In genomic region chr5:139449161-139449791, GRCm38 (mm10) we compare ENCODE assay signal across 8 mouse cellular contexts. TPM values are rescaled to one million over a fixed set of nuclear protein-coding genes. Genes with fewer than 3 reads are reported as not detected.
A peak's percentile ranks its signal among the peaks of the same experiment; 100 is the strongest.
DNase-seq lines count a peak whose midpoint lies in the region; ATAC-seq and TF ChIP-seq lines count a peak whose summit lies in the region.

No protein-coding gene starts in this region.

- H3K27me3 ChIP-seq in forebrain, embryonic 13.5 days, result no peaks in the 10 kb centered on the region
- no peaks in the 10 kb centered on the region for H3K27me3 ChIP-seq in forebrain, postnatal 0 days (ENCODE audit: insufficient read depth, low read length)
- H3K27me3 ChIP-seq in cerebellum, adult 2 months (ENCODE audit: control insufficient read depth, insufficient read depth, low read length), result no peaks in the 10 kb centered on the region
- no peaks in the 10 kb centered on the region for H3K27me3 ChIP-seq in hindbrain, embryonic 15.5 days
- no peaks in the 10 kb centered on the region for H3K27me3 ChIP-seq in stomach, postnatal 0 days (ENCODE audit: control insufficient read depth, insufficient read depth, low read length)

- peak overlapping the region; percentile 33; the same call in 1 of the 2 replicates for H3K27ac ChIP-seq in forebrain, embryonic 13.5 days
- H3K27ac ChIP-seq in forebrain, postnatal 0 days (ENCODE audit: low read depth, low read length), result no peak overlapping the region
- no peak overlapping the region for H3K27ac ChIP-seq in cerebellum, adult 2 months (ENCODE audit: insufficient read depth, low read length)
- H3K27ac ChIP-seq in hindbrain, embryonic 15.5 days (replicated peaks), result peak overlapping the region; percentile 23; the same call in 1 of the 2 replicates
- no peak overlapping the region for H3K27ac ChIP-seq in stomach, postnatal 0 days (replicated peaks)

- intact Hi-C loops in left cerebral cortex, postnatal 25 days (cut with DNase I), result no loop called here

- no peak overlapping the region for H3K4me2 ChIP-seq in forebrain, embryonic 13.5 days
- H3K4me2 ChIP-seq in forebrain, postnatal 0 days (ENCODE audit: low read depth), result no peak overlapping the region
- H3K4me2 ChIP-seq in hindbrain, embryonic 15.5 days, result no peak overlapping the region
- H3K4me2 ChIP-seq in stomach, postnatal 0 days (replicated peaks; ENCODE audit: low read depth), result no peak overlapping the region

- WGBS in forebrain, embryonic 13.5 days, result 68% methylated on average over 5 of the region's 5 CpGs
- WGBS in forebrain, postnatal 0 days, result 48% methylated on average over 5 of the region's 5 CpGs
- 13% methylated on average over 5 of the region's 5 CpGs for WGBS in cerebellum, adult 2 months
- 24% methylated on average over 5 of the region's 5 CpGs for WGBS in hindbrain, embryonic 15.5 days
- WGBS in stomach, postnatal 0 days, result 41% methylated on average over 5 of the region's 5 CpGs

- no peak for TF ChIP-seq CTCF in forebrain, postnatal 0 days (IDR thresholded peaks at IDR 0.05; ENCODE audit: low read depth)
- TF ChIP-seq CTCF in cerebellum, adult 2 months (IDR thresholded peaks at IDR 0.05; ENCODE audit: borderline replicate concordance, insufficient read depth, low read depth, low read length), result no peak
- TF ChIP-seq CTCF in stomach, postnatal 0 days (IDR thresholded peaks at IDR 0.05; ENCODE audit: low read depth), result no peak

- H3K4me3 ChIP-seq in forebrain, embryonic 13.5 days, result no peak overlapping the region
- no peak overlapping the region for H3K4me3 ChIP-seq in forebrain, postnatal 0 days (ENCODE audit: low read depth, low read length)
- no peak overlapping the region for H3K4me3 ChIP-seq in cerebellum, adult 2 months (replicated peaks; ENCODE audit: insufficient read depth, low read depth, low read length)
- no peak overlapping the region for H3K4me3 ChIP-seq in hindbrain, embryonic 15.5 days
- H3K4me3 ChIP-seq in stomach, postnatal 0 days (ENCODE audit: low read depth, low read length), result no peak overlapping the region

- H3K36me3 ChIP-seq in forebrain, embryonic 13.5 days (ENCODE audit: poor library complexity, severe bottlenecking), result peaks cover 12% of the 10 kb centered on the region; the same call in 1 of the 2 replicates
- H3K36me3 ChIP-seq in forebrain, postnatal 0 days (ENCODE audit: insufficient read depth), result peaks cover 2% of the 10 kb centered on the region
- H3K36me3 ChIP-seq in hindbrain, embryonic 15.5 days, result no peaks in the 10 kb centered on the region
- H3K36me3 ChIP-seq in stomach, postnatal 0 days (ENCODE audit: control insufficient read depth, insufficient read depth, low read length), result no peaks in the 10 kb centered on the region

- DNase-seq in forebrain, postnatal 0 days, result no peak
- peak; percentile 52 to 57 for DNase-seq in cerebellum, adult 2 months
- peak; percentile 61 for DNase-seq in lung, postnatal 14 days
- DNase-seq in stomach, postnatal 0 days (ENCODE audit: low spot score), result no peak
- DNase-seq in left cerebral cortex, postnatal 25 days (ENCODE audit: low spot score in 2 of 2), result no peak
- DNase-seq in testis, postnatal 14 days (ENCODE audit: low spot score), result no peak

- ATAC-seq in forebrain, embryonic 13.5 days, result no peak
- no peak for ATAC-seq in forebrain, postnatal 0 days
- peak; percentile 60; the same call in 1 of the 2 replicates for ATAC-seq in hindbrain, embryonic 15.5 days (ENCODE audit: low FRiP score, low read depth)
- no peak for ATAC-seq in stomach, postnatal 0 days (ENCODE audit: low FRiP score, low TSS enrichment)

- no peak for TF ChIP-seq EP300 in stomach, postnatal 0 days (optimal IDR thresholded peaks at IDR 0.05)

- H3K9ac ChIP-seq in forebrain, embryonic 13.5 days, result peak overlapping the region; percentile 37; the same call in 1 of the 2 replicates
- no peak overlapping the region for H3K9ac ChIP-seq in forebrain, postnatal 0 days
- no peak overlapping the region for H3K9ac ChIP-seq in hindbrain, embryonic 15.5 days
- H3K9ac ChIP-seq in stomach, postnatal 0 days (ENCODE audit: low read length), result 0 out of 2 replicates have a peak overlapping the region, but pooled peaks have one; percentile 1

- no peak for TF ChIP-seq POLR2A in cerebellum, adult 2 months (IDR thresholded peaks at IDR 0.05; ENCODE audit: borderline replicate concordance, insufficient read depth, low read length)

- no peaks in the 10 kb centered on the region for H3K9me3 ChIP-seq in forebrain, embryonic 13.5 days (replicated peaks)
- no peaks in the 10 kb centered on the region for H3K9me3 ChIP-seq in forebrain, postnatal 0 days (ENCODE audit: low read length)
- no peaks in the 10 kb centered on the region for H3K9me3 ChIP-seq in hindbrain, embryonic 15.5 days
- no peaks in the 10 kb centered on the region for H3K9me3 ChIP-seq in stomach, postnatal 0 days (ENCODE audit: control insufficient read depth, low read length)

- H3K4me1 ChIP-seq in forebrain, embryonic 13.5 days, result peaks cover 12% of the 10 kb centered on the region; the same call in 1 of the 2 replicates
- H3K4me1 ChIP-seq in forebrain, postnatal 0 days (ENCODE audit: insufficient read depth), result no peaks in the 10 kb centered on the region
- H3K4me1 ChIP-seq in cerebellum, adult 2 months (ENCODE audit: control insufficient read depth, insufficient read depth, low read length), result peaks cover 13% of the 10 kb centered on the region
- H3K4me1 ChIP-seq in hindbrain, embryonic 15.5 days (replicated peaks), result peaks cover 19% of the 10 kb centered on the region
- no peaks in the 10 kb centered on the region for H3K4me1 ChIP-seq in stomach, postnatal 0 days (replicated peaks; ENCODE audit: control insufficient read depth, insufficient read depth)

RNA-seq across cellular contexts. Expression of gene 3110082I17Rik, which starts 11.1 kb away (rescaled TPM):
- 26.8 and 29.0 TPM in 2 replicates for polyA plus RNA-seq in forebrain, embryonic 13.5 days (2015; fragmentation: Nextera tagmentation; extraction: Ambion mirVana)
- 10.5 and 11.9 TPM in 2 replicates for total RNA-seq in forebrain, postnatal 0 days (2014; rRNA removed)
- polyA plus RNA-seq in forebrain, postnatal 0 days (2015; fragmentation: Nextera tagmentation; extraction: Ambion mirVana), result 17.4 and 19.4 TPM in 2 replicates
- polyA plus RNA-seq in cerebellum, adult 2 months (2012; rRNA removed), result 7.1 and 7.4 TPM in 2 replicates
- 16.2 and 17.9 TPM in 2 replicates for polyA plus RNA-seq in hindbrain, embryonic 15.5 days (2015; fragmentation: Nextera tagmentation; extraction: Ambion mirVana)
- 19.2 and 19.7 TPM in 2 replicates for polyA plus RNA-seq in stomach, postnatal 0 days (2015; fragmentation: Nextera tagmentation; extraction: Ambion mirVana)
- total RNA-seq in left cerebral cortex, postnatal 25 days (2021), result 10 to 100 TPM; 13.9 to 15.6 TPM

RNA-seq across cellular contexts. Expression of gene Gper1, which starts 26.3 kb away (rescaled TPM):
- polyA plus RNA-seq in forebrain, embryonic 13.5 days (2015; fragmentation: Nextera tagmentation; extraction: Ambion mirVana), result 5.3 and 5.9 TPM in 2 replicates
- total RNA-seq in forebrain, postnatal 0 days (2014; rRNA removed), result 6.8 and 9.1 TPM in 2 replicates
- polyA plus RNA-seq in forebrain, postnatal 0 days (2015; fragmentation: Nextera tagmentation; extraction: Ambion mirVana), result 6.8 and 8.1 TPM in 2 replicates
- polyA plus RNA-seq in cerebellum, adult 2 months (2012; rRNA removed), result 4.0 and 4.4 TPM in 2 replicates
- 7.6 and 8.6 TPM in 2 replicates for polyA plus RNA-seq in hindbrain, embryonic 15.5 days (2015; fragmentation: Nextera tagmentation; extraction: Ambion mirVana)
- 2.8 and 3.2 TPM in 2 replicates for polyA plus RNA-seq in stomach, postnatal 0 days (2015; fragmentation: Nextera tagmentation; extraction: Ambion mirVana)
- total RNA-seq in left cerebral cortex, postnatal 25 days (2021), result 1 to 10 TPM; 3.0 to 3.3 TPM

RNA-seq across cellular contexts. Expression of gene Zfand2a, which starts 35.1 kb away (rescaled TPM):
- 8.9 and 9.5 TPM in 2 replicates for polyA plus RNA-seq in forebrain, embryonic 13.5 days (2015; fragmentation: Nextera tagmentation; extraction: Ambion mirVana)
- total RNA-seq in forebrain, postnatal 0 days (2014; rRNA removed), result 50.4 and 51.7 TPM in 2 replicates
- 23.9 and 29.8 TPM in 2 replicates for polyA plus RNA-seq in forebrain, postnatal 0 days (2015; fragmentation: Nextera tagmentation; extraction: Ambion mirVana)
- polyA plus RNA-seq in cerebellum, adult 2 months (2012; rRNA removed), result 37.1 and 42.8 TPM in 2 replicates
- polyA plus RNA-seq in hindbrain, embryonic 15.5 days (2015; fragmentation: Nextera tagmentation; extraction: Ambion mirVana), result 19.7 and 27.1 TPM in 2 replicates
- 5.3 and 6.7 TPM in 2 replicates for polyA plus RNA-seq in stomach, postnatal 0 days (2015; fragmentation: Nextera tagmentation; extraction: Ambion mirVana)
- total RNA-seq in left cerebral cortex, postnatal 25 days (2021), result 10 to 100 TPM; 64.9 to 72.2 TPM

RNA-seq across cellular contexts. Expression of gene C130050O18Rik, which starts 44.2 kb away (rescaled TPM):
- 0.11 and 0.18 TPM in 2 replicates for polyA plus RNA-seq in forebrain, embryonic 13.5 days (2015; fragmentation: Nextera tagmentation; extraction: Ambion mirVana)
- not detected in 2 replicates for total RNA-seq in forebrain, postnatal 0 days (2014; rRNA removed)
- 0.13 TPM in 1 of 2 replicates, not detected in the other for polyA plus RNA-seq in forebrain, postnatal 0 days (2015; fragmentation: Nextera tagmentation; extraction: Ambion mirVana)
- polyA plus RNA-seq in cerebellum, adult 2 months (2012; rRNA removed), result 0.21 and 0.25 TPM in 2 replicates
- 0.22 and 0.43 TPM in 2 replicates for polyA plus RNA-seq in hindbrain, embryonic 15.5 days (2015; fragmentation: Nextera tagmentation; extraction: Ambion mirVana)
- polyA plus RNA-seq in stomach, postnatal 0 days (2015; fragmentation: Nextera tagmentation; extraction: Ambion mirVana), result 0.41 and 0.46 TPM in 2 replicates
- under 1 TPM; 0.30 to 0.34 TPM for total RNA-seq in left cerebral cortex, postnatal 25 days (2021)

Comparison
In these comparisons a context has a peak if more than half of its experiments do, and no peak if none do; other contexts are left out.
1. H3K27ac ChIP-seq: peak in forebrain, embryonic 13.5 days (single experiment) and hindbrain, embryonic 15.5 days (single experiment); none in forebrain, postnatal 0 days (single experiment), cerebellum, adult 2 months (single experiment) and stomach, postnatal 0 days (single experiment).
2. H3K9ac ChIP-seq: peak in forebrain, embryonic 13.5 days (single experiment) and stomach, postnatal 0 days (single experiment); none in forebrain, postnatal 0 days (single experiment) and hindbrain, embryonic 15.5 days (single experiment).
3. DNase-seq: peak in cerebellum, adult 2 months (2 of 2) and lung, postnatal 14 days (single experiment); none in forebrain, postnatal 0 days (single experiment), stomach, postnatal 0 days (single experiment), left cerebral cortex, postnatal 25 days (0 of 2) and testis, postnatal 14 days (single experiment).